Mouse (Mus musculus): ENCODE measurements around the gene Sorcs3.

Gene Sorcs3

GRCm38 (mm10) chr19:48283217-48283616 lies 77.4 kb downstream of the Sorcs3 start:
- DNase-seq (ENCODE audit: low spot score in 2 of 2) = no peak

GRCm38 (mm10) chr19:48285602-48286225 lies 79.9 kb downstream of the Sorcs3 start:
- no peak for DNase-seq (ENCODE audit: low spot score in 2 of 2)

- no peak for DNase-seq (ENCODE audit: low spot score in 2 of 2)
Measured at GRCm38 (mm10) chr19:48294251-48294650, 88.4 kb downstream of the Sorcs3 start.

DNA sequence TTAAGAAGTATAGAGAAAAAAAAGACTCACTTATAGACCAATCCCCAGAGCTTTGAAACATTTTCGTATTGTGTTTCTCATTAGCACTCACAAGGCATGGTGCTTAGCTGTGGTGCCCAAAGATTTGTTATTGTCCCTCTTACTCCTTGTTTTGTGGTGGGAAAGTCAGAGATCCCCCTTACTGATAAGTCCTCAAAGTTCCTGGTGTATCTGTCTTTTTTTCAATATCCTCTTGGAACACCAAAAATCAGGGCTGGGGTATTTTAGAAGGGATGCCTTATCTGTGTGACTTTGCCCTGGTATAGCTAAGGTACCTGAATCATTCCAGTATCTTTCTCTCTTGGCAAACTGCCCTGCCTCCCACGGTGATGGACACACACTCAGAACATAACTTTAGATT lies 92.6 kb downstream of the Sorcs3 start:
- no peak for DNase-seq (ENCODE audit: low spot score in 2 of 2)

GRCm38 (mm10) chr19:48300440-48301231 lies 94.8 kb downstream of the Sorcs3 start:
- DNase-seq (ENCODE audit: low spot score in 2 of 2) = no peak

DNA sequence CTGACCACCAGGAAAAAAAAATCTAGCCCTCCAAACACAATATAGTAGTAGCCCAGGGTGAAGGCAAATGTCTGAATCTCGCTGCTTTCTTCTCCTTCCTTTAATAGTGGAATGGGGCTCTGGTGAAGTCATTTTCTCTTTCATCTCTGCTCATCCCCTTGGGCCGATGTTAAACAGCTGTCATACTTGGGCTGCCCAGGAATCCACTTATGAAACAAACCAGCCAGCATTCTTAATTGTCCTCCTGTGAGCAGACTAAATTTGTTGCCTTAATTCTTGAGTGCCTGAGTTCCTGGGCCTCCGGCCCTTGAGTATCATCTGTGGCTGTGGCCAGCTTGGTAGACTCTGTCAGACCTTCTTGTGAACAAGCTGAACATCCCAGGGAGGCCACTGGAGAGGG lies 95.5 kb downstream of the Sorcs3 start:
- DNase-seq (ENCODE audit: low spot score in 2 of 2) = no peak

GRCm38 (mm10) chr19:48308341-48308740 lies 102.5 kb downstream of the Sorcs3 start:
- no peak for DNase-seq (ENCODE audit: low spot score in 2 of 2)

DNA sequence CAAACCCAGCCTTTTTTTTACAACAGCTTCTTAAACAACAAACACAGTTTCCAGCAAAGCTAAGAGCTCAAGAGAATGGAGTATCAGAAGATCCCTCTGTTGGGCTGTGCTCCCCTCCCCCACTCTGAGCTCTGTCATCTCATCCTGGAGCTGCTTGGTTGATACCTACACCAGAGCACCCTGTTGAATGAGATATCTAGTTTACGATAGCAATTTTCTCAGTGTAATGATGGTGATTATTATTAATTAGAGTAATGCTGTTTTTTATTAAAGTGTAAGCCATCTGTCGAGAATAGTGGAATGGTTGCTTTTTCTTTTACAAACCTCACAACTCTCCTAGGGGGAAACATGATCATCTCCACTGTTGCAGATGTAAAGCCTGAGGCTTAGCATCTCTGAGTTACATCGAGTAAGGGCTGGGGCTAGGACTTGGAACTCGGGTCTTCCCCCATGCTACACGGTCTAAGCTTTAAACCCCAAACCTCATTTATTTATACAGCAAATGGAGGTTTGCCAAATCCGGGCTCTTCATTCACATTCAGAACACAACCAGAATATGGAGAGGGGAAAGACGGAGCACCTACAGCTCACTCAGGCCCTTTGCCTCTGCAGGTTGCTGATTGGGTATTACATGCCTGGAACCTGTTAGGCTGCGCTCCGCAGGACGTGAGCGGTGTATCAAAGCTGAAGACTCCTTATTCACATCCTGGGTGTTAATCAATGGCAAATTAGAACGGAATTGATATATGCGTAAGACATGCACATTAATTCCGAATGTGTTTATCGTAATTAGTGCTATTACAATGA lies 103.9 kb downstream of the Sorcs3 start:
- DNase-seq (ENCODE audit: low spot score in 2 of 2) = no peak

DNA sequence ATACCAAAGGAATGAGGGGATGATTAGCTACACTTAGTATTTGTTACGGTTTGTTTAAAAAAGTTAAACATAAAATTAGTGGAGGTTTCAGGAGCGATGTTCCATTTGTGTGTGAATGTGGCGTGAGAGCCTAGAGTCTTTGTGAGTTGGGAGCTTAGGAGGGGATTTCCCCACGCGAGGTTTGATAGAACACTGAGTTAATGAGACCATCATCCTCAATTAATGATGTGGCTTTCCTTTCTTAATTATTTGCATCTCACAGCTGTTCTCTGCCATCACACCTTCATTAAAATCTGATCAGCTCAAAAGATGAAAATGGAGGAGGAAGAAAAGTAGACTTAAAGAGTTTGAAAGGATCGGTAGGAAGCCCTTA lies 104.5 kb downstream of the Sorcs3 start:
- DNase-seq (ENCODE audit: low spot score in 2 of 2) = no peak

DNA sequence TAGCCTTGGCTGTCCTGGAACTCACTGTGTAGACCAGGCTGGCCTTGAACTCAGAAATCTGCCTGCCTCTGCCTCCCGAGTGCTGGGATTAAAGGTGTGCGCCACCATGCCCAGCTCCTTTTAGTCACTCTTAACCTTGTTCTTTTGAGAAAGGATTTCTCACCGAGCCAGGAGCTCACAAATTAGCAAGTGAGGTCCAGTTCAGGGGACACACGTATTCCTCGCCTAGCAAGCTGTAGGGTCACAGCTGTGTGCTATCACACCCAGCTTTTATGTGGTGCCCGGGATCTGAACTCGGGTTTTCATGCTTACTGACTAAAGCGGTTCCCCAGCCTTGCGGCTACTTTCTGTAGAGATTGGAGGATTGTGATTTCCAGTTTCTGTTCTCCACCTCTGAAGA lies 108.0 kb downstream of the Sorcs3 start:
- DNase-seq (ENCODE audit: low spot score in 2 of 2) = no peak

GRCm38 (mm10) chr19:48327115-48327514 lies 121.3 kb downstream of the Sorcs3 start:
- no peak for DNase-seq (ENCODE audit: low spot score in 2 of 2)

DNA sequence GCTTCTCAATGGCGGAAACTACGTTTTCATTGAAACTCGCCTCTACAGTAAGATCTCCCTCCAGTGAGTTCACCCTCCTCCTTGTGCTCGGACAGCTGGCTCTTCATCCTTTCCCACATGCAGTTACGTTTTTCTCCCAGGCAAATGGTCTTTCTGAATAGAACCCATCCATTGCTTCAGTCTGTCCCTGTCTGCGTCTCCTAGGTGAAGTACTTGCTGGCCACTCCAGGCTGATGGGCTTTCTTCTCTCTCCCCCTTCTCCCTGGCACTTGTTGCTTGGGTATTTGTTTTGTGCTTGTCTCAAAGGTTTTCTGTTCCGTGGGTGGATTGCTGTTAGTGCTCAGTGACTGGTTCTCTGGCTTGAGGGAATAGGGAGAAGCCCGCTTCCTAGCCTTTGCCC lies 122.3 kb downstream of the Sorcs3 start:
- no peak for DNase-seq (ENCODE audit: low spot score in 2 of 2)

- no peak for DNase-seq (ENCODE audit: low spot score in 2 of 2)
Measured at GRCm38 (mm10) chr19:48331640-48332039, 125.8 kb downstream of the Sorcs3 start.

DNA sequence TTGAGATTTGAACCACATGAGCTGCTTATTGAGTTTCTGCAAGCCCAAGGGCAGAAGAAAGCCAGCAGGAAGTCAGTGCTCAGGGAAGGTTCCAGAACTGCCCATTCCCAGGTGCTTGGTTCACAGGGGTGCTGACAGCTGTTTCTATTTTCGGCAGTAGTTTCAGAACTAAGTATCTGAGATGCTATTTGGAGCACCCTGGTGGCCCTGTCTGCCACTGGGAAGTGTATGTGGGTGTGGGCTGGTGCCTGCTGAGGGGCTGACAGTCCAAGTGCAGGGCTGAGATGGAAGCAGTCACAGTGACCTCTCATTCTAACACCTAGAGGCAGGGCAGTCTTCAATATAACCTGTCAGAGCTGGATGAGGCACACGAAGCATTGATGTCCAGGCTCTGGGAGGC lies 127.3 kb downstream of the Sorcs3 start:
- no peak for DNase-seq (ENCODE audit: low spot score in 2 of 2)

DNA sequence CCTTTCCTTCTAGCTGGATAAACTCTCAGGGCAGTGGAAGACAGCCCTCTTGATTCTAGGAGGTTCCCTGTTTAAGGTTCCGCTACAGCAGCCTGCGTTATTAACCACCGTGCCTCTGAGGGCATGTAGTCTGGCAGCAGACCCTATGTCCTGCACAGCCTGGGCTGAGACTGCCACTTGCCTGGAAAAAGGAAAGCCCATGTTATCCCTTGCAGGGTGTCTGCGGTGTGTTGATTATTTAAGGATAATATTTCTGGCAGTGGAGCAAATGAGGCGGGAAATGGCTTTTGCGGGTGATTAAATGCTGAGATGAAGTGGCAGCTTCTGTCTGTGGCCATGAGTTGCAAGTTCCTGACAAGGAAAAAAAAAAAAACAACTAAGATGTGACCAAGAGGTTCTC lies 131.6 kb downstream of the Sorcs3 start:
- no peak for DNase-seq (ENCODE audit: low spot score in 2 of 2)

DNA sequence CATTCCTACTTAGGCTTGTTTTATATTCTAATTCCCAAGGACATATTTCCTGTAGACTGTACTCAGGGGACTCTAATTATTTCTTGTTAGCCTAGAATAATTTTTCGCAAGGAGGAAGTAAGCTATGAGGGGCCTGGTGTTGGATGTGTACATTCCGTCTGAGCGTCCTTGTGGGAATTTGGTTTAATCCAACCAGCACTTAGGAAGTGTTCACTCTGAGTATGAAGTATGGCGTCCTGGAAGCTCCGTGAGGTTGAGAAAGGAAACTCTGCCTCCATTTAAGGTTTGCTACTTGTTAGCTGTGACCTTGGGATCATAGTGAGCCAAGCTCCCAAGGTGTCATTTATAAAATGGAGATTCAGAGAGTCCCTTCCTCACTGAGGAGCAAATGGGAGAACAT lies 132.3 kb downstream of the Sorcs3 start:
- DNase-seq (ENCODE audit: low spot score in 2 of 2) = no peak

DNA sequence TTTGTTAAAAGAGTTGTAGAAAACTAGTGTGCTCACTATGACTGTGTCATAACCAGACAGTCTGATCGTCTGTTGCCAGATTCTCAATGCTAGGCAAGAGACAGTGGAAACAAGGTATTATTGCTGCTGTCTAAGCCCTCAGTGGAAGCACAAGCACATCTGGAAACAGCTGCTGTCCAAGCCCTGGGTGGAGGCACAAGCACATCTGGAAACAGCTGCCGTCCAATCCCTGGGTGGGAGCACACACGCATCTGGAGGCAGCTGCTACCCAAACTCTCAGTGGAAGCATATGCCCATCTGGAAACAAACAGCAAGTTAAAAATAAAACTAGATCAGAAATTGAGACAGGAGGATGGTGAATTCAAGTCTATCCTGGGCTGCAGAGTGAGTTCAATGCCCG lies 136.9 kb downstream of the Sorcs3 start:
- no peak for DNase-seq (ENCODE audit: low spot score in 2 of 2)

DNA sequence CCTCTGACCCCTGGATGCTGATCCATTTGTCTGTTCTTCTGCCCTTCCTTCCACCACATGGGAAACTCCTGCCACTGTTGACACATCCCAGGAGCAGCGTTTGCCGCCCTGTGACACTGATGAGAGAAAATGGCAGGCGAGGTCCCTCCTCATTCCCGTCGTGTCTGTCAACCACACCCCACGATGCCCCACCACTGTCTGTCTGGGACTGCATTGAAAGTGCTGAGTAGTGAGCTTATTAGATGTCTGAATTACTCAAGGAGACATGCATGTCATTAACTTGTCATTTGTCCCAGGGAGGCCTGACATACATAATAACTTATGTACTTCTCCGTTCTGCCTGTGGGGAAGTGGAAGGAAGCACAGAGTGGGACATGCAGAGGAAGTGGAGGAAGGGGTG lies 137.6 kb downstream of the Sorcs3 start:
- DNase-seq (ENCODE audit: low spot score in 2 of 2) = no peak

DNA sequence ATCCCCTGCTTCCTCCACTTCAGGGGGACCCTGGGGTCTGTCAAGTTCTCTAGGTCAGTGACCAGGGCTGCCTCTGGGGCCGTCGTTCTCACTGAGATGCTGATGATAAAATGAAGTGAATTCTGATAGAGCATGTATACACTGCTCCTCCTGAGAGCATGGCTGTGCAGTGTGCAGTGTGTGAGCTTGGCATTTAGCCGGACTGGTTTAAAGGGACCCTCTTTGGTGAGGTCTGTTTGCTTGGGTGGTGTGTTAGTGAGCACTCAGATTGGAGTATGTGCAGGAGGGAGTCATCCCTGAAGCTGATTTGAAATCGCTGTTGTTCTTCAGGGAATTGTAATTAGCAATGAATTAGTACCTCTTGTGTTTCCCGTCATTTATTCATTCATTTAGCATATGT lies 141.3 kb downstream of the Sorcs3 start:
- no peak for DNase-seq (ENCODE audit: low spot score in 2 of 2)

DNA sequence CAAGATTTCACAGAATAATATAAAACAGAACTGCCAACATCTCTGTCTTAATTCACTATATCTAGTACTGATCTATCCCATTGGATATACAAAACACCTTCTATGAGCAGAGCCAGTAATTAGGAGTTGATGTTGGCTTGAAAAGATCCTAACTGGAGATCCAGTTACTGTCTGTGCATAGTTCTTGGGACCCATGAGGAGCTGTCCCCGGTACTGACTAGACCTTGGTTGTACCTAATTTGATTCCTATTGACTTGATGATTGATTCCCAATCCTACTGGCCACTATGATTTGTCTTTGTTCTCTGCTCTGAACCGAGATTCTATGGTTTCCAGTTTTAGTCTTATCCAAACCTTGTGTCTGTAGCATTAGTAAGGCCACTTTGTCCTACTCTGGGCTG lies 151.0 kb downstream of the Sorcs3 start:
- DNase-seq (ENCODE audit: low spot score in 2 of 2) = no peak

- no peak for DNase-seq (ENCODE audit: low spot score in 2 of 2)
Measured at GRCm38 (mm10) chr19:48362167-48362566, 156.3 kb downstream of the Sorcs3 start.

- DNase-seq (ENCODE audit: low spot score in 2 of 2) = peak; percentile 35 to 41
Measured at GRCm38 (mm10) chr19:48368056-48368455, 162.2 kb downstream of the Sorcs3 start.

- DNase-seq (ENCODE audit: low spot score in 2 of 2) = no peak
Measured at GRCm38 (mm10) chr19:48371787-48372186, 166.0 kb downstream of the Sorcs3 start.
